Mouse (Mus musculus): ENCODE data around the gene P3h1. TPM values are rescaled to one million over a fixed set of nuclear protein-coding genes. Genes with fewer than 3 reads are reported as not detected.

P3h1 gene
- polyA plus RNA-seq, 1 experiment = 5.9 TPM

- Histone ChIP-seq H3K4me1 (ENCODE audit: control insufficient read depth, insufficient read depth, insufficient read length) (no peaks in the 10 kb centered on the region), H3K36me3 (ENCODE audit: control insufficient read depth, insufficient read depth, low read length) (peaks cover 5% of the 10 kb centered on the region), H3K27me3 (ENCODE audit: control insufficient read depth, insufficient read depth, low read length) (no peaks in the 10 kb centered on the region), H3K4me3 (ENCODE audit: extremely low read depth, insufficient read depth, insufficient read length) (no peak overlapping the region), H3K27ac (ENCODE audit: insufficient read depth, low read length) (no peak overlapping the region)
- peak; percentile 25 to 58 for DNase-seq (ENCODE audit: low read depth in 1 of 2, low spot score in 2 of 2)
- peak; percentile 80; the same call in 1 of the 2 replicates for TF ChIP-seq CTCF (IDR thresholded peaks at IDR 0.05; ENCODE audit: extremely low read depth, insufficient read depth, insufficient read length, insufficient replicate concordance)
- no peak for TF ChIP-seq POLR2A (IDR thresholded peaks at IDR 0.05; ENCODE audit: low read depth, low read length)
- WGBS = 24% methylated on average over 8 of the region's 8 CpGs
Observed at GRCm38 (mm10) chr4:119204672-119205071, 28.0 kb upstream of the P3h1 start.

DNA sequence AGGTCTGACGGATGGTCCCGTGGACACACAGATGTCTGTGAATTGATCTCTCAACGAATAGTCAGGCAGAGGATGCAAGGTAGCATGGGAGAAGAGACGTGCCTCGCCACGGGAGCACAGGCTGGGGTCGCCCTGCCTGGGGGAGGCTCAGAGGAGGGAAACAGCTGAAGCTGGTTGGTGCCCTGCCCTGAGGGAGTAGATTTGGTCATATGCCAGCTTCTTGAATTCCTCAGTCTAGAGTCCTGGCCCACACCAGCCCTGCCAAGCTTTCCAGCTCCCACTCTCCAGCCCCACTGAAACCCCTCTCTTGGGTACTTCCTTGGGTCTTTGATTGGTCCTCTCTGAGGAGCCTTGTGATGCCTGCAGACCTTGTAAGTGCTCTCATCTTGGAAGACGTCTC is 16.0 kb upstream of the P3h1 start:
- Histone ChIP-seq H3K27ac (ENCODE audit: insufficient read depth, low read length) (no peak overlapping the region), H3K4me1 (ENCODE audit: control insufficient read depth, insufficient read depth, insufficient read length) (no peaks in the 10 kb centered on the region), H3K4me3 (ENCODE audit: extremely low read depth, insufficient read depth, insufficient read length) (no peak overlapping the region), H3K36me3 (ENCODE audit: control insufficient read depth, insufficient read depth, low read length) (no peaks in the 10 kb centered on the region), H3K27me3 (ENCODE audit: control insufficient read depth, insufficient read depth, low read length) (no peaks in the 10 kb centered on the region)
- no peak for TF ChIP-seq CTCF (IDR thresholded peaks at IDR 0.05; ENCODE audit: extremely low read depth, insufficient read depth, insufficient read length, insufficient replicate concordance)
- no peak for TF ChIP-seq POLR2A (IDR thresholded peaks at IDR 0.05; ENCODE audit: low read depth, low read length)
- 74% methylated on average over 8 of the region's 8 CpGs for WGBS
- no peak for DNase-seq (ENCODE audit: low read depth in 1 of 2, low spot score in 2 of 2)

DNA sequence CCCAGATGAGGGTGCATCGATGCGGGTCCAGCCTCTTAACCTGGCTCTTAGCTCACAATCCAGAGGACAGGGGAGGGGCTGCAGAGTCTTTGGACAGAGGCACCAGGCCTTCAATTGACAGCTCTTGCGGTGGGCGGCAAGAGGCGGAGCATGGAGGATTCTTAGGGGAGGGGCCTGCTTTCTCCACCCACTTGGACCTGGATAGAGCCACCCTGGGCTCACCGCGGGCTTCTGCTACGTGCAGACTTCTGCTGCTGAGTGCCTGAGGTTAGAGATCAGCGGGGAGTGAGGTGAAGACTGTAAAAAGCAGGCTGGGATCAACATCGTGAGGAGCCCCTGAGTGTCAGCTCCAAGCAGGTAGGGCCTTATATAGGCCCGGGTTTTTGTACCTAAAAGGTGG is 14.5 kb upstream of the P3h1 start, which contains the start of gene Tmem269:
Tmem269 (minus strand) TSS at position 49 of the 400 bp plus-strand sequence.
- 37% methylated on average over 11 of the region's 11 CpGs for WGBS
- no peaks in the 10 kb centered on the region for H3K27me3 ChIP-seq (ENCODE audit: control insufficient read depth, insufficient read depth, low read length)
- H3K36me3 ChIP-seq (ENCODE audit: control insufficient read depth, insufficient read depth, low read length) = no peaks in the 10 kb centered on the region
- no peaks in the 10 kb centered on the region for H3K4me1 ChIP-seq (ENCODE audit: control insufficient read depth, insufficient read depth, insufficient read length)
- no peak within 1 kb of the TSS for H3K4me3 ChIP-seq (ENCODE audit: extremely low read depth, insufficient read depth, insufficient read length)
- no peak for TF ChIP-seq CTCF (IDR thresholded peaks at IDR 0.05; ENCODE audit: extremely low read depth, insufficient read depth, insufficient read length, insufficient replicate concordance)
- TF ChIP-seq POLR2A (IDR thresholded peaks at IDR 0.05; ENCODE audit: low read depth, low read length) = no peak
- no peak for DNase-seq (ENCODE audit: low read depth in 1 of 2, low spot score in 2 of 2)
- H3K27ac ChIP-seq (ENCODE audit: insufficient read depth, low read length) = no peak within 1 kb of the TSS

- Histone ChIP-seq H3K27ac (ENCODE audit: insufficient read depth, low read length) (no peak overlapping the region), H3K36me3 (ENCODE audit: control insufficient read depth, insufficient read depth, low read length) (peaks cover 14% of the 10 kb centered on the region), H3K27me3 (ENCODE audit: control insufficient read depth, insufficient read depth, low read length) (no peaks in the 10 kb centered on the region), H3K4me1 (ENCODE audit: control insufficient read depth, insufficient read depth, insufficient read length) (no peaks in the 10 kb centered on the region), H3K4me3 (ENCODE audit: extremely low read depth, insufficient read depth, insufficient read length) (no peak overlapping the region)
- DNase-seq (ENCODE audit: low read depth in 1 of 2, low spot score in 2 of 2) = no peak
- TF ChIP-seq POLR2A (IDR thresholded peaks at IDR 0.05; ENCODE audit: low read depth, low read length) = no peak
- peak; percentile 35; the same call in 1 of the 2 replicates for TF ChIP-seq CTCF (IDR thresholded peaks at IDR 0.05; ENCODE audit: extremely low read depth, insufficient read depth, insufficient read length, insufficient replicate concordance)
- WGBS = 86% methylated on average over 1 of the region's 1 CpGs
Observed at GRCm38 (mm10) chr4:119223696-119224095, 9.0 kb upstream of the P3h1 start.

GRCm38 (mm10) chr4:119224534-119224933 is 8.2 kb upstream of the P3h1 start:
- DNase-seq (ENCODE audit: low read depth in 1 of 2, low spot score in 2 of 2) = no peak
- TF ChIP-seq CTCF (IDR thresholded peaks at IDR 0.05; ENCODE audit: extremely low read depth, insufficient read depth, insufficient read length, insufficient replicate concordance) (no peak), POLR2A (IDR thresholded peaks at IDR 0.05; ENCODE audit: low read depth, low read length) (no peak)
- H3K27ac ChIP-seq (ENCODE audit: insufficient read depth, low read length) = no peak overlapping the region
- no peaks in the 10 kb centered on the region for H3K4me1 ChIP-seq (ENCODE audit: control insufficient read depth, insufficient read depth, insufficient read length)
- H3K4me3 ChIP-seq (ENCODE audit: extremely low read depth, insufficient read depth, insufficient read length) = no peak overlapping the region
- 96% methylated on average over 3 of the region's 3 CpGs for WGBS
- H3K36me3 ChIP-seq (ENCODE audit: control insufficient read depth, insufficient read depth, low read length) = peaks cover 14% of the 10 kb centered on the region
- no peaks in the 10 kb centered on the region for H3K27me3 ChIP-seq (ENCODE audit: control insufficient read depth, insufficient read depth, low read length)

GRCm38 (mm10) chr4:119225719-119226118 is 7.0 kb upstream of the P3h1 start:
- Histone ChIP-seq H3K4me3 (ENCODE audit: extremely low read depth, insufficient read depth, insufficient read length) (no peak overlapping the region), H3K27ac (ENCODE audit: insufficient read depth, low read length) (no peak overlapping the region), H3K4me1 (ENCODE audit: control insufficient read depth, insufficient read depth, insufficient read length) (no peaks in the 10 kb centered on the region), H3K36me3 (ENCODE audit: control insufficient read depth, insufficient read depth, low read length) (peaks cover 14% of the 10 kb centered on the region), H3K27me3 (ENCODE audit: control insufficient read depth, insufficient read depth, low read length) (no peaks in the 10 kb centered on the region)
- DNase-seq (ENCODE audit: low read depth in 1 of 2, low spot score in 2 of 2) = no peak
- TF ChIP-seq CTCF (IDR thresholded peaks at IDR 0.05; ENCODE audit: extremely low read depth, insufficient read depth, insufficient read length, insufficient replicate concordance) (no peak), POLR2A (IDR thresholded peaks at IDR 0.05; ENCODE audit: low read depth, low read length) (no peak)
- WGBS = 93% methylated on average over 9 of the region's 9 CpGs

DNA sequence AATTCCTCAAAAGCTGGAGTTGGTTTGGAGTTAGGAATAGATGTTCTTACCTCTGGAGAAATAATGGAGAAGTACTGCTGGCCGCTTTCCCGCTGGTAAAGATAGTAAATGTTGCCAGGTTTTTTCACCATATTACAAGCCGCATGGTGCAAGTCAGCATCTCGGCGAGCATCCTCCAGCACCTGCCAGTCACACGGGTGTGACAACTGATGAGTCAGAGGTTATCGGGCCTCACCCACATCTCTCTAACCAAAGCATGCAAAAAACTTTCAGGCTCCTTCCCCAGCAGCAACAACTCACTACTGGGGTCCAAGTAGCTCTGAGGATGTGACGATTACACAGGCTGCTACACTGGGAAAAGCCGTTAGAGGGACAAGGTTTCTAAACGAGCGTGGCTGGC is 6.0 kb upstream of the P3h1 start:
- H3K4me3 ChIP-seq (ENCODE audit: extremely low read depth, insufficient read depth, insufficient read length) = no peak overlapping the region
- peaks cover 14% of the 10 kb centered on the region for H3K36me3 ChIP-seq (ENCODE audit: control insufficient read depth, insufficient read depth, low read length)
- no peak for TF ChIP-seq CTCF (IDR thresholded peaks at IDR 0.05; ENCODE audit: extremely low read depth, insufficient read depth, insufficient read length, insufficient replicate concordance)
- no peak for TF ChIP-seq POLR2A (IDR thresholded peaks at IDR 0.05; ENCODE audit: low read depth, low read length)
- no peak for DNase-seq (ENCODE audit: low read depth in 1 of 2, low spot score in 2 of 2)
- no peak overlapping the region for H3K27ac ChIP-seq (ENCODE audit: insufficient read depth, low read length)
- H3K4me1 ChIP-seq (ENCODE audit: control insufficient read depth, insufficient read depth, insufficient read length) = no peaks in the 10 kb centered on the region; the same call in 1 of the 2 replicates
- no peaks in the 10 kb centered on the region for H3K27me3 ChIP-seq (ENCODE audit: control insufficient read depth, insufficient read depth, low read length)
- 88% methylated on average over 11 of the region's 11 CpGs for WGBS
